Comparison of ENCODE assay signal across 8 mouse cellular contexts in the genomic region with DNA sequence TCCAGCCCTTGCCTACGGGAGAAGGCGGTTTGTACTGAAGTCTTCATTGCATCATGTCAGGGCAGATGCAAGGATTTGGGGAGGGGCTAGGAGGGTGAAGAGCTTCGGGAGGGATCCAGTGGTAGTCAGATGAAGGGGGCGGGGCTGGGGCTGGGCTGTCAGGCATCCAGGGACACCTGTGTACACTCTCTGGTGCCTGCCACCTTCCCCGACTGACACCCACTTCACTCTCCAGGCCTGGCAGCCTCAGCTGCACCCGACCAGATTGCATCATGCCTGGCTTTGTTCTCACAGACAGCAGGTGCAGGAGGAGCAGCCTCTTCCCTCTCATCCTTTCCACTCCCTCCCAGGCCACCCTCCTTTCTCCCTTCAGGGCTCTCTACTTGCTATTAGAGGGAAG. TPM values are rescaled to one million over a fixed set of nuclear protein-coding genes. Genes with fewer than 3 reads are reported as not detected.
DNase-seq lines count a peak whose midpoint lies in the region; ATAC-seq lines count a peak whose summit lies in the region.

No protein-coding gene starts in this region.

- H3K4me3 ChIP-seq in heart, embryonic 14.5 days (ENCODE audit: control insufficient read depth in 1 of 2, insufficient read depth in 1 of 2, low read depth in 1 of 2, low read length in 2 of 2) = no peak overlapping the region
- H3K4me3 ChIP-seq in forebrain, embryonic 14.5 days (ENCODE audit: low read depth, low read length) = no peak overlapping the region
- H3K4me3 ChIP-seq in liver, embryonic 12.5 days = no peak overlapping the region

- H3K9me3 ChIP-seq in heart, embryonic 14.5 days (ENCODE audit: control insufficient read depth, low read length) = no peaks in the 10 kb centered on the region
- H3K9me3 ChIP-seq in forebrain, embryonic 14.5 days (replicated peaks; ENCODE audit: control insufficient read depth, low read length) = no peaks in the 10 kb centered on the region
- H3K9me3 ChIP-seq in liver, embryonic 12.5 days (replicated peaks) = no peaks in the 10 kb centered on the region

- H3K36me3 ChIP-seq in heart, embryonic 14.5 days (ENCODE audit: control insufficient read depth, insufficient read depth, low read length) = peaks cover 6% of the 10 kb centered on the region; the same call in 1 of the 2 replicates
- H3K36me3 ChIP-seq in forebrain, embryonic 14.5 days (ENCODE audit: control insufficient read depth, insufficient read depth, low read length) = peaks cover under 1% of the 10 kb centered on the region; the same call in 1 of the 2 replicates
- H3K36me3 ChIP-seq in liver, embryonic 12.5 days = no peaks in the 10 kb centered on the region

- H3K27ac ChIP-seq in heart, embryonic 14.5 days (replicated peaks in 1 of 2; ENCODE audit: control insufficient read depth in 1 of 2, insufficient read depth in 1 of 2, low read depth in 2 of 2, low read length in 2 of 2) = no peak overlapping the region; a peak in 1 of 4 replicates
- H3K27ac ChIP-seq in forebrain, embryonic 14.5 days (ENCODE audit: low read depth, low read length) = peak overlapping the region; percentile 66; the same call in 1 of the 2 replicates
- no peak overlapping the region for H3K27ac ChIP-seq in liver, embryonic 12.5 days

- H3K9ac ChIP-seq in heart, embryonic 14.5 days (ENCODE audit: low read length) = no peak overlapping the region
- H3K9ac ChIP-seq in forebrain, embryonic 14.5 days (ENCODE audit: low read length) = no peak overlapping the region
- H3K9ac ChIP-seq in liver, embryonic 12.5 days = no peak overlapping the region

- 14% methylated on average over 6 of the region's 6 CpGs for WGBS in heart, embryonic 14.5 days
- 11% methylated on average over 6 of the region's 6 CpGs for WGBS in forebrain, embryonic 14.5 days
- WGBS in liver, embryonic 12.5 days (ENCODE audit: insufficient replicate concordance) = 29% methylated on average over 6 of the region's 6 CpGs

- H3K27me3 ChIP-seq in heart, embryonic 14.5 days (ENCODE audit: control insufficient read depth, insufficient read depth, low read length) = no peaks in the 10 kb centered on the region
- no peaks in the 10 kb centered on the region for H3K27me3 ChIP-seq in forebrain, embryonic 14.5 days (replicated peaks; ENCODE audit: control insufficient read depth, insufficient read depth, low read length)
- peaks cover 55% of the 10 kb centered on the region for H3K27me3 ChIP-seq in liver, embryonic 12.5 days (replicated peaks)

- intact Hi-C loops in heart, postnatal 36 days (cut with DNase I) = no loop called here
- intact Hi-C loops in left cerebral cortex, postnatal 36 days (cut with DNase I) = loop anchor here (2.0 kb wide), 1 partner anchor 38 kb away; a partner anchor contains a TSS

- peaks cover 23 to 30% of the 10 kb centered on the region in 2 experiments for H3K4me1 ChIP-seq in heart, embryonic 14.5 days (ENCODE audit: control insufficient read depth in 2 of 2, insufficient read depth in 2 of 2, low read length in 2 of 2)
- H3K4me1 ChIP-seq in forebrain, embryonic 14.5 days (ENCODE audit: control insufficient read depth, insufficient read depth, low read length) = peaks cover 20% of the 10 kb centered on the region
- H3K4me1 ChIP-seq in liver, embryonic 12.5 days = peaks cover 46% of the 10 kb centered on the region

- DNase-seq in heart, postnatal 36 days = no peak
- DNase-seq in R1 (ENCODE audit: low read depth, low spot score) = peak; percentile 64
- peak; percentile 69 for DNase-seq in forebrain, embryonic 14.5 days (ENCODE audit: low spot score)
- DNase-seq in left cerebral cortex, postnatal 36 days (ENCODE audit: low spot score in 2 of 2) = peak; percentile 70 to 74
- DNase-seq in right cerebral cortex, postnatal 25 days = peak; percentile 79
- DNase-seq in urinary bladder, adult 18-20 months (ENCODE audit: low spot score in 2 of 2) = no peak

- no peak for ATAC-seq in heart, embryonic 14.5 days (ENCODE audit: insufficient number of reproducible peaks, insufficient read depth, low FRiP score, low read depth)
- ATAC-seq in forebrain, embryonic 14.5 days = peak; percentile 50
- ATAC-seq in liver, embryonic 12.5 days = no peak

- H3K4me2 ChIP-seq in heart, embryonic 14.5 days (ENCODE audit: low read length) = peak overlapping the region; percentile 74; the same call in 1 of the 2 replicates
- H3K4me2 ChIP-seq in forebrain, embryonic 14.5 days (ENCODE audit: low read length) = peak overlapping the region; percentile 61
- H3K4me2 ChIP-seq in liver, embryonic 12.5 days = no peak overlapping the region

RNA-seq across cellular contexts. Expression of a gene that starts 14.3 kb away (rescaled TPM):
- 7.1 and 8.4 TPM in 2 replicates for polyA plus RNA-seq in heart, embryonic 14.5 days (2014; fragmentation: Nextera tagmentation; extraction: Ambion mirVana)
- total RNA-seq in heart, postnatal 36 days (2021) = 10 to 100 TPM; 16.0 to 18.0 TPM
- polyA plus RNA-seq in forebrain, embryonic 14.5 days (2014; fragmentation: Nextera tagmentation; extraction: Ambion mirVana) = 5.4 and 6.3 TPM in 2 replicates
- 10 to 100 TPM; 68.0 to 74.4 TPM for total RNA-seq in left cerebral cortex, postnatal 36 days (2021)
- polyA plus RNA-seq in liver, embryonic 12.5 days (2016; fragmentation: Nextera tagmentation; extraction: Ambion mirVana) = 17.3 and 19.7 TPM in 2 replicates

RNA-seq across cellular contexts. Expression of a gene that starts 38.7 kb away (rescaled TPM):
- polyA plus RNA-seq in heart, embryonic 14.5 days (2014; fragmentation: Nextera tagmentation; extraction: Ambion mirVana) = 2.2 and 3.6 TPM in 2 replicates
- 10 to 100 TPM; 18.3 to 19.6 TPM for total RNA-seq in heart, postnatal 36 days (2021)
- polyA plus RNA-seq in forebrain, embryonic 14.5 days (2014; fragmentation: Nextera tagmentation; extraction: Ambion mirVana) = 5.7 and 5.9 TPM in 2 replicates
- 10 to 100 TPM; 78.0 to 87.2 TPM for total RNA-seq in left cerebral cortex, postnatal 36 days (2021)
- 1.9 and 2.1 TPM in 2 replicates for polyA plus RNA-seq in liver, embryonic 12.5 days (2016; fragmentation: Nextera tagmentation; extraction: Ambion mirVana)

RNA-seq across cellular contexts. Expression of a gene that starts 49.2 kb away (rescaled TPM):
- polyA plus RNA-seq in heart, embryonic 14.5 days (2014; fragmentation: Nextera tagmentation; extraction: Ambion mirVana) = 0.05 TPM in 2 replicates
- under 1 TPM; 0.08 to 0.11 TPM for total RNA-seq in heart, postnatal 36 days (2021)
- polyA plus RNA-seq in forebrain, embryonic 14.5 days (2014; fragmentation: Nextera tagmentation; extraction: Ambion mirVana) = 0.20 and 0.34 TPM in 2 replicates
- under 1 TPM; 0.39 to 0.52 TPM for total RNA-seq in left cerebral cortex, postnatal 36 days (2021)
- polyA plus RNA-seq in liver, embryonic 12.5 days (2016; fragmentation: Nextera tagmentation; extraction: Ambion mirVana) = 0.02 TPM in 1 of 2 replicates, not detected in the other

Comparison
In these comparisons a context has a peak if more than half of its experiments do, and no peak if none do; other contexts are left out.
1. DNase-seq: peak in R1 (single experiment), forebrain, embryonic 14.5 days (single experiment), left cerebral cortex, postnatal 36 days (2 of 2) and right cerebral cortex, postnatal 25 days (single experiment); none in heart, postnatal 36 days (0 of 2) and urinary bladder, adult 18-20 months (0 of 2).